Mouse (Mus musculus) megakaryocyte-erythroid progenitor cell, adult 5-6 weeks (primary cell): ENCODE results near the gene Serpinc1. TPM values are rescaled to one million over a fixed set of nuclear protein-coding genes. Genes with fewer than 3 reads are reported as not detected.
"Not testable (repeated sequence)": the region's sequence is repeated elsewhere in the genome, so short reads cannot be mapped to it uniquely, and the experiment has no call there.

ENCODE experiments used
- ATAC-seq: replicated peaks from 2 replicates; pipeline ENCODE4 v1.8.0; 2016; ENCODE audit warnings: mild to moderate bottlenecking, inconsistent platforms; ENCODE audit not compliant: severe bottlenecking, poor library complexity, low FRiP score, low TSS enrichment
- total RNA-seq, 2 experiments: library from RNA; stranded (forward) in 1 of 2; stranded (reverse) in 1 of 2; fragments of 200-1000, 215-1000 nt in 1 of 2; fragments of >200 nt in 1 of 2; fragmentation: Nextera tagmentation in 1 of 2; gene quantifications; 2 replicates each; pipeline ENCODE4 v1.2.3; 2014 to 2017

Gene Serpinc1
- total RNA-seq, 2 experiments from 2014 or later = 0.35 TPM; not detected in 1

- no peak for ATAC-seq
Measured at GRCm38 (mm10) chr1:161010436-161010835, 32.1 kb downstream of the Serpinc1 start.

- no peak for ATAC-seq
Measured at GRCm38 (mm10) chr1:161016378-161016777, 38.0 kb downstream of the Serpinc1 start.

GRCm38 (mm10) chr1:161020051-161020450 is 41.7 kb downstream of the Serpinc1 start:
- no peak for ATAC-seq

GRCm38 (mm10) chr1:161025410-161026210 is 47.2 kb downstream of the Serpinc1 start:
- no peak for ATAC-seq

- ATAC-seq = no peak
Measured at GRCm38 (mm10) chr1:161027196-161027595, 48.8 kb downstream of the Serpinc1 start.

GRCm38 (mm10) chr1:161028427-161028826 is 50.0 kb downstream of the Serpinc1 start:
- ATAC-seq = not testable (repeated sequence)

GRCm38 (mm10) chr1:161030058-161030457 is 51.7 kb downstream of the Serpinc1 start:
- no peak for ATAC-seq

- no peak for ATAC-seq
Measured at GRCm38 (mm10) chr1:161031881-161032280, 53.5 kb downstream of the Serpinc1 start.

- ATAC-seq = no peak
Measured at GRCm38 (mm10) chr1:161032345-161032744, 54.0 kb downstream of the Serpinc1 start.

- ATAC-seq = no peak
Measured at GRCm38 (mm10) chr1:161033856-161034434, 55.6 kb downstream of the Serpinc1 start.

GRCm38 (mm10) chr1:161034435-161035280 is 56.3 kb downstream of the Serpinc1 start, which contains the start of gene Zbtb37:
Gene Zbtb37 (minus strand): TSS chr1:161034849.
- peak; percentile 58 for ATAC-seq

- ATAC-seq = peak; percentile 14
Measured at GRCm38 (mm10) chr1:161035281-161035785, 56.9 kb downstream of the Serpinc1 start.

- ATAC-seq = no peak
Measured at GRCm38 (mm10) chr1:161035786-161036404, 57.5 kb downstream of the Serpinc1 start.

GRCm38 (mm10) chr1:161036411-161036841 is 58.0 kb downstream of the Serpinc1 start:
- ATAC-seq = no peak

- no peak for ATAC-seq
Measured at GRCm38 (mm10) chr1:161037026-161037425, 58.6 kb downstream of the Serpinc1 start.

- ATAC-seq = no peak
Measured at GRCm38 (mm10) chr1:161037599-161037998, 59.2 kb downstream of the Serpinc1 start.

GRCm38 (mm10) chr1:161038004-161038403 is 59.6 kb downstream of the Serpinc1 start:
- no peak for ATAC-seq

- peak; percentile 1 for ATAC-seq
Measured at GRCm38 (mm10) chr1:161038968-161039721, 60.8 kb downstream of the Serpinc1 start.
